In genomic region chr13:42051961-42052695, GRCm38 (mm10) we compare ENCODE assay signal across 8 mouse cellular contexts. TPM values are rescaled to one million over a fixed set of nuclear protein-coding genes. Genes with fewer than 3 reads are reported as not detected.
DNase-seq lines count a peak whose midpoint lies in the region; ATAC-seq and TF ChIP-seq lines count a peak whose summit lies in the region.

TSS of gene Hivep1 (plus strand) at chr13:42052021.

- no peak for TF ChIP-seq RAD21 in MEL (IDR thresholded peaks at IDR 0.05; ENCODE audit: low read depth, low read length)

- H3K9me3 ChIP-seq in MEL (replicated peaks; ENCODE audit: insufficient read depth, low read length): no peaks in the 10 kb centered on the region
- no peaks in the 10 kb centered on the region for H3K9me3 ChIP-seq in forebrain, embryonic 14.5 days (replicated peaks; ENCODE audit: control insufficient read depth, low read length)

- DNase-seq in MEL (ENCODE audit: low read depth, low spot score): peak; percentile 69
- DNase-seq in forebrain, embryonic 14.5 days (ENCODE audit: low spot score): peak; percentile 74
- no peak for DNase-seq in heart, postnatal 14 days
- DNase-seq in layer of hippocampus, postnatal 36 days: peak; percentile 56 to 62
- DNase-seq in lung, postnatal 14 days: peak; percentile 48
- DNase-seq in retina, postnatal 7 days (ENCODE audit: low read depth, low spot score): peak; percentile 54
- peak; percentile 58 to 72 for DNase-seq in urinary bladder, postnatal 36 days (ENCODE audit: low spot score in 2 of 2)

- H3K27me3 ChIP-seq in MEL (ENCODE audit: control insufficient read depth in 1 of 2, insufficient read depth in 2 of 2, low read length in 2 of 2): no peaks in the 10 kb centered on the region
- no peaks in the 10 kb centered on the region for H3K27me3 ChIP-seq in forebrain, embryonic 14.5 days (replicated peaks; ENCODE audit: control insufficient read depth, insufficient read depth, low read length)

- peaks cover 0 to 19% of the 10 kb centered on the region in 2 experiments; a peak in 3 of 4 replicates for H3K36me3 ChIP-seq in MEL (ENCODE audit: control insufficient read depth in 1 of 2, insufficient read depth in 2 of 2, low read length in 2 of 2)
- H3K36me3 ChIP-seq in forebrain, embryonic 14.5 days (ENCODE audit: control insufficient read depth, insufficient read depth, low read length): peaks cover 18% of the 10 kb centered on the region

- TF ChIP-seq EP300 in MEL (IDR thresholded peaks at IDR 0.05; ENCODE audit: low read depth in 1 of 2, low read length in 2 of 2): no peak

- H3K9ac ChIP-seq in MEL (ENCODE audit: control insufficient read depth, low read depth, low read length, poor library complexity, severe bottlenecking): peak within 1 kb of the TSS; percentile 81
- H3K9ac ChIP-seq in forebrain, embryonic 14.5 days (ENCODE audit: low read length): peak within 1 kb of the TSS; percentile 89

- ATAC-seq in cerebellum, adult (ENCODE audit: insufficient number of reproducible peaks, low FRiP score, low TSS enrichment): peak; percentile 26
- peak; percentile 69 for ATAC-seq in forebrain, embryonic 14.5 days

- peak within 1 kb of the TSS; percentile 69 to 88 for H3K4me3 ChIP-seq in MEL (ENCODE audit: control insufficient read depth in 1 of 2, insufficient read depth in 1 of 2, low read depth in 2 of 2, low read length in 2 of 2)
- peak within 1 kb of the TSS; percentile 66 for H3K4me3 ChIP-seq in forebrain, embryonic 14.5 days (ENCODE audit: low read depth, low read length)

- H3K79me2 ChIP-seq in MEL (ENCODE audit: control insufficient read depth, insufficient read depth, low read length, poor library complexity): peaks cover 3% of the 10 kb centered on the region; the same call in 1 of the 2 replicates

- peak within 1 kb of the TSS; percentile 86 for H3K4me2 ChIP-seq in forebrain, embryonic 14.5 days (ENCODE audit: low read length)

- H3K4me1 ChIP-seq in MEL (ENCODE audit: control insufficient read depth in 1 of 2, insufficient read depth in 2 of 2, low read length in 2 of 2): peaks cover 4 to 13% of the 10 kb centered on the region in 2 experiments
- H3K4me1 ChIP-seq in forebrain, embryonic 14.5 days (ENCODE audit: control insufficient read depth, insufficient read depth, low read length): peaks cover 10% of the 10 kb centered on the region

- under 1% methylated on average over 73 of the region's 100 CpGs for WGBS in forebrain, embryonic 14.5 days

- intact Hi-C loops in heart, postnatal 14 days (cut with DNase I): loop anchor here (2.0 to 5.0 kb wide), 4 partner anchors 45 to 410 kb away; partner anchors contain the start of gene Edn1

- no peak for TF ChIP-seq CTCF in MEL (IDR thresholded peaks at IDR 0.05 in 2 of 3, conservative IDR thresholded peaks at IDR 0.05 in 1 of 3; ENCODE audit: control insufficient read depth in 1 of 3, insufficient read depth in 1 of 3, low read depth in 2 of 3, low read length in 3 of 3, poor library complexity in 1 of 3, severe bottlenecking in 1 of 3)

- peak in 1 of 2 experiments; percentile 94; a peak in 2 of 4 replicates for TF ChIP-seq POLR2A in MEL (IDR thresholded peaks at IDR 0.05; ENCODE audit: control insufficient read depth in 1 of 2, insufficient read depth in 1 of 2, low read depth in 1 of 2, low read length in 2 of 2, poor library complexity in 1 of 2)

- H3K27ac ChIP-seq in MEL (ENCODE audit: control insufficient read depth, low read depth, low read length): peak within 1 kb of the TSS; percentile 98
- peak within 1 kb of the TSS; percentile 99 for H3K27ac ChIP-seq in forebrain, embryonic 14.5 days (ENCODE audit: low read depth, low read length)

TF ChIP-seq in MEL, 35 proteins besides CTCF, POLR2A, EP300 and RAD21:
- no peak for TF ChIP-seq ZC3H11A (IDR thresholded peaks at IDR 0.05; ENCODE audit: low read depth, low read length)
- TF ChIP-seq MYB (IDR thresholded peaks at IDR 0.05; ENCODE audit: low read depth, low read length): no peak
- no peak for TF ChIP-seq E2F4 (IDR thresholded peaks at IDR 0.05; ENCODE audit: borderline replicate concordance, low read depth, low read length)
- TF ChIP-seq POLR2AphosphoS2 (IDR thresholded peaks at IDR 0.05; ENCODE audit: low read length): no peak
- TF ChIP-seq ELF1 (IDR thresholded peaks at IDR 0.05; ENCODE audit: low read depth, low read length): peak; percentile 23; the same call in 1 of the 2 replicates
- TF ChIP-seq ETS1 (IDR thresholded peaks at IDR 0.05; ENCODE audit: low read depth, low read length): 0 out of 2 replicates have a peak, but pooled peaks have one; percentile 20
- no peak for TF ChIP-seq MXI1 (IDR thresholded peaks at IDR 0.05; ENCODE audit: low read depth, low read length)

RNA-seq across cellular contexts. Expression of gene Hivep1, which starts in this region (rescaled TPM):
- total RNA-seq in MEL (2012; rRNA removed): 2.2 and 3.9 TPM in 2 replicates
- 10 to 100 TPM in 1 of 2 experiments, not detected in 1; 15.9 TPM for polyA plus RNA-seq in MEL (2012; ENCODE audit: insufficient read depth in 1 of 2, insufficient read length in 2 of 2, low read depth in 1 of 2, low replicate concordance in 2 of 2, missing spikeins in 1 of 2)
- 12.0 and 16.0 TPM in 2 replicates for polyA plus RNA-seq in forebrain, embryonic 14.5 days (2014; fragmentation: Nextera tagmentation; extraction: Ambion mirVana)
- 10 to 100 TPM; 21.2 to 23.7 TPM for total RNA-seq in heart, postnatal 14 days (2021)
- 10 to 100 TPM; 24.2 TPM for total RNA-seq in layer of hippocampus, postnatal 36 days (2021)

Comparison
In these comparisons a context has a peak if more than half of its experiments do, and no peak if none do; other contexts are left out.
1. DNase-seq: peak in MEL (single experiment), forebrain, embryonic 14.5 days (single experiment), layer of hippocampus, postnatal 36 days (2 of 2), lung, postnatal 14 days (single experiment), retina, postnatal 7 days (single experiment) and urinary bladder, postnatal 36 days (2 of 2); none in heart, postnatal 14 days (0 of 2).